Mouse (Mus musculus) midbrain, embryonic 13.5 days (tissue): Measurements from ENCODE around the gene Gm12184. TPM values are rescaled to one million over a fixed set of nuclear protein-coding genes. Genes with fewer than 3 reads are reported as not detected.

Experiments
- ATAC-seq: fragments of 200-750 bp; cut with Nextera tagmentation; 2 replicates; pipeline ENCODE4 v1.8.0; 2017; ENCODE audit warnings: mild to moderate bottlenecking, moderate TSS enrichment, moderate library complexity
- H3K27ac ChIP-seq: fragments of 300-500 bp; sonication (generic); 2 replicates; pipeline ENCODE4 v1.5.1; 2015; ENCODE audit warnings: inconsistent platforms, mild to moderate bottlenecking, moderate library complexity
- H3K27me3 ChIP-seq: fragments of 300-500 bp; sonication (generic); 2 replicates; pipeline ENCODE4 v1.6.1; 2015; ENCODE audit warnings: mild to moderate bottlenecking, inconsistent platforms
- H3K36me3 ChIP-seq: fragments of 300-500 bp; sonication (generic); 2 replicates; pipeline ENCODE4 v1.6.1; 2015; ENCODE audit warnings: mild to moderate bottlenecking, inconsistent platforms
- H3K4me1 ChIP-seq: fragments of 300-500 bp; sonication (generic); replicated peaks from 2 replicates; pipeline ENCODE4 v1.6.1; 2015; ENCODE audit warnings: inconsistent platforms
- H3K4me2 ChIP-seq: fragments of 300-500 bp; sonication (generic); replicated peaks from 2 replicates; pipeline ENCODE4 v1.6.1; 2015; ENCODE audit warnings: moderate library complexity, mild to moderate bottlenecking, inconsistent platforms
- H3K4me3 ChIP-seq: fragments of 300-500 bp; sonication (generic); replicated peaks from 2 replicates; pipeline ENCODE4 v1.5.1; 2015; ENCODE audit warnings: mild to moderate bottlenecking, inconsistent platforms
- H3K9ac ChIP-seq: fragments of 300-500 bp; sonication (generic); replicated peaks from 2 replicates; pipeline ENCODE4 v1.6.1; 2015; ENCODE audit warnings: mild to moderate bottlenecking, inconsistent platforms
- H3K9me3 ChIP-seq: fragments of 300-500 bp; sonication (generic); 2 replicates; pipeline ENCODE4 v1.6.1; 2016; ENCODE audit warnings: mild to moderate bottlenecking, inconsistent platforms
- WGBS: fragments of 180-500 bp; shearing (Covaris S2); methylation state at CpG from one replicate; pipeline ENCODE4 v1.1.7; 2015; 5-methylcytosine and 5-hydroxymethylcytosine counted together
- polyA plus RNA-seq: library from polyadenylated mRNA; unstranded; fragments of >200 nt; fragmentation: Nextera tagmentation; extraction: Ambion mirVana; gene quantifications from 2 replicates; pipeline ENCODE4 v1.2.1, GENCODE M21; 2015

Gm12184 gene
- polyA plus RNA-seq, 1 experiment from 2014 or later, result 3.4 TPM

DNA sequence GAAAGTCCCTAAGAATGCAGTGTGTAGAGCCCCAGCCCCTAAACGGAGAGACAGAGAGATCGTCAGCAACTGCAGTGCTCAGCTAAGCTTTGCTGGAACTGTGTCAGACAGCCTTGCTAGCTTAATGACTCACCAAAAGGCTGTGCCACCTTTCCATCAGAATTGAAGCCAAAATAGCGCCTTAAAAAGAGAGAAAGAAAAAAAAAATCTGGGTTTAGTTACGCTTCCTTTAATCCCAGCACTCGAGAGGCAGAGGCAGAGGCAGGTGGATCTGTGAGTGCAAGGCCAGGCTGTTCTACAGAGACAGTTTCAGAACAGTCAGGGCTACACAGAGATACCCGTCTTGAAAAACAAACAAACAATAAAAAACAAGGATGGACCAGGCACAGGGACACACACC, 17.9 kb upstream of the Gm12184 start:
- H3K4me2 ChIP-seq, result no peak overlapping the region
- no peak for ATAC-seq
- H3K4me1 ChIP-seq, result no peaks in the 10 kb centered on the region
- H3K9ac ChIP-seq, result no peak overlapping the region
- H3K27ac ChIP-seq, result no peak overlapping the region
- 54% methylated on average over 6 of the region's 6 CpGs for WGBS
- H3K9me3 ChIP-seq, result no peaks in the 10 kb centered on the region
- H3K36me3 ChIP-seq, result no peaks in the 10 kb centered on the region
- no peak overlapping the region for H3K4me3 ChIP-seq
- H3K27me3 ChIP-seq, result peaks cover 24% of the 10 kb centered on the region

DNA sequence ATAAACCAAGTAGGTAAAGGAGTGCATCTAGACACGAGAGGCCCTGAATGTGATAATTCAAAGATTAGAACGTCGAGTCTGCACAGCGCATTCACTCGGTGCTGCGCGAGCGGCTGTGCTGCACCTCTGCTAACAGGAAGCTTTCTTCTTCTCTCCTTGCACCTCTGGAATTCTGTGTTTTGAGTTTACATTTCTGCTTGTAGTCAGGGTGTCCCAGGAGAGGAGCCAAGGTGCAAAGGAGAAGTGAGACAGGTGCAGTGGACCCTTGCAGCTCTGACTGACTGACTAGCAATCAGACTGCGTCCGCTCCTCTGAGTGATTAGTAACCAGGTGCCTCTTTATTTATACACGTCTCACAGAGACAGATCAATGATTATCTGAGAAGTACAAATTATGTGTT, 16.7 kb upstream of the Gm12184 start:
- peaks cover 6% of the 10 kb centered on the region for H3K4me1 ChIP-seq

DNA sequence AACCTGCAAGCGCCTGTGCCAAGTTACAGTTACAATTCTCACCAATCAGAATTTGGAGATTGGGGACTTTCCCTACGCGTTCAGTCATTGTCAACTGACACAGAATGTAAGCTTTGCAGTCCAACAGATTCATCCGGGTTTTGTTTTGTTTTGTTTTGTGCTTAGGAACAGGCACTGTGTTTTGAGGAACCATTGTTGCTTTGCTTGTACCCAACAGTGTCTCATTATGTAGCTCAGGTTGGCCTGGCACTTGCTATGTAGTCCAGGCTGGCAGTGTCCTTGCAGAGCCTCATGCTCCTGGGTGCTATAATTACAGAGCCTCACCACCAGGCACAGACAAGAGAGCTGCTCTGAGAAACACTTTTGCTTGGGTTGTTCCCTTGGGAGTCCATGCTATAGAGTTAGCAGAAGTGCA, 15.9 kb upstream of the Gm12184 start:
- no peaks in the 10 kb centered on the region for H3K9me3 ChIP-seq
- ATAC-seq, result no peak
- H3K27ac ChIP-seq, result no peak overlapping the region
- H3K9ac ChIP-seq, result no peak overlapping the region
- H3K4me3 ChIP-seq, result no peak overlapping the region
- 86% methylated on average over 4 of the region's 4 CpGs for WGBS
- H3K4me1 ChIP-seq, result peaks cover 10% of the 10 kb centered on the region
- peaks cover 23% of the 10 kb centered on the region; the same call in 1 of the 2 replicates for H3K27me3 ChIP-seq
- H3K36me3 ChIP-seq, result no peaks in the 10 kb centered on the region
- no peak overlapping the region for H3K4me2 ChIP-seq

More for the DNA sequence above, 16.7 kb upstream of the Gm12184 start:
- ATAC-seq, result no peak
- no peak overlapping the region for H3K27ac ChIP-seq
- WGBS, result 84% methylated on average over 11 of the region's 11 CpGs
- H3K36me3 ChIP-seq, result no peaks in the 10 kb centered on the region
- H3K4me3 ChIP-seq, result no peak overlapping the region
- no peak overlapping the region for H3K4me2 ChIP-seq
- no peaks in the 10 kb centered on the region for H3K9me3 ChIP-seq
- H3K27me3 ChIP-seq, result peaks cover 26% of the 10 kb centered on the region
- H3K9ac ChIP-seq, result no peak overlapping the region

GRCm38 (mm10) chr11:48841213-48841612, 14.8 kb upstream of the Gm12184 start:
- Histone ChIP-seq H3K4me3 (no peak overlapping the region), H3K4me1 (peaks cover 15% of the 10 kb centered on the region), H3K9me3 (no peaks in the 10 kb centered on the region), H3K9ac (no peak overlapping the region), H3K4me2 (no peak overlapping the region), H3K27ac (no peak overlapping the region), H3K36me3 (no peaks in the 10 kb centered on the region), H3K27me3 (peaks cover 32% of the 10 kb centered on the region)
- WGBS, result 92% methylated on average over 5 of the region's 5 CpGs
- ATAC-seq, result no peak

- H3K4me3 ChIP-seq, result no peak overlapping the region
- no peak overlapping the region for H3K4me2 ChIP-seq
- H3K36me3 ChIP-seq, result no peaks in the 10 kb centered on the region
- no peak overlapping the region for H3K9ac ChIP-seq
- no peak overlapping the region for H3K27ac ChIP-seq
- no peaks in the 10 kb centered on the region for H3K9me3 ChIP-seq
- no peak for ATAC-seq
- peaks cover 36% of the 10 kb centered on the region for H3K27me3 ChIP-seq
- H3K4me1 ChIP-seq, result peaks cover 15% of the 10 kb centered on the region
Observed at GRCm38 (mm10) chr11:48840805-48841204, 14.3 kb upstream of the Gm12184 start.

- 65% methylated on average over 10 of the region's 10 CpGs for WGBS
- H3K9ac ChIP-seq, result no peak overlapping the region
- no peaks in the 10 kb centered on the region for H3K36me3 ChIP-seq
- peak overlapping the region; percentile 88 for H3K4me3 ChIP-seq
- H3K27me3 ChIP-seq, result peaks cover 40% of the 10 kb centered on the region
- H3K27ac ChIP-seq, result no peak overlapping the region
- no peaks in the 10 kb centered on the region for H3K9me3 ChIP-seq
- H3K4me1 ChIP-seq, result peaks cover 15% of the 10 kb centered on the region
- peak overlapping the region; percentile 87 for H3K4me2 ChIP-seq
- no peak for ATAC-seq
Observed at GRCm38 (mm10) chr11:48838879-48839680, 12.6 kb upstream of the Gm12184 start.

DNA sequence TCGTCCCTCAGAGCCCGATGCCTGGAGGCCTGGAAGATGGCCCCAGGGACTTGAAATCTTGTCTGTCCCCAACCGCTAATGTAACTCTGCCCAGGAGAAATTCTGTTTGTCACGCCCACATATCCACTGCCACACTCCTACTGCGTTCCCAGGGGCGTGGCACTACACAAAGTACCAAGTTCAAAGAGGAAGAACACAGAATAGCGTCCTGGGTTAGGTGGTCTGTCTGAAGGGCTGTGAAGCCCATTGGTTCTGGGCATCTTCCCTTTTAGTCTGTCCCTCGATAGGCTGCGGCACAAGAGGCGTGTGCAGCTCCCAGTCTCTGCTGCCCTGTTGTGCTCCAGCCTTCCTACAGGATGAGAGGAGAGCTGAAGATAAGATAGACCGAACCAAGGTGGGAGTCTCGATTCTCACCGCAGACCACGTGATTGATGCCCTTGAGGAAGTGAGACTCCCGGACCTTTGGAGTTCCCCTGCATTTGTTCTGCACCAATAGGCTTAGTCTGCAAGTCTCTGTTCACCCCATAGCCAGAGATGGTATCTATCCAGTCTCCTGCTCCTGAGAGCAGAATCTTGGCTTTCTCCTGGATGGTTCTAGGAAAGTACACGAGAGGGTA, 11.8 kb upstream of the Gm12184 start:
- Histone ChIP-seq H3K4me1 (peaks cover 15% of the 10 kb centered on the region), H3K9me3 (no peaks in the 10 kb centered on the region), H3K9ac (peak overlapping the region; percentile 79), H3K27me3 (peaks cover 40% of the 10 kb centered on the region), H3K36me3 (no peaks in the 10 kb centered on the region), H3K4me3 (peak overlapping the region; percentile 88), H3K27ac (no peak overlapping the region), H3K4me2 (peak overlapping the region; percentile 87)
- peak; percentile 40 for ATAC-seq
- WGBS, result 3% methylated on average over 16 of the region's 16 CpGs

- Histone ChIP-seq H3K4me1 (peaks cover 15% of the 10 kb centered on the region), H3K4me3 (peak overlapping the region; percentile 88), H3K27me3 (peaks cover 40% of the 10 kb centered on the region), H3K36me3 (no peaks in the 10 kb centered on the region), H3K9me3 (no peaks in the 10 kb centered on the region), H3K4me2 (peak overlapping the region; percentile 87), H3K9ac (peak overlapping the region; percentile 79), H3K27ac (peak overlapping the region; percentile 61)
- WGBS, result under 1% methylated on average over 76 of the region's 77 CpGs
- ATAC-seq, result peak; percentile 69
Observed at GRCm38 (mm10) chr11:48837310-48838180, 11.1 kb upstream of the Gm12184 start.

GRCm38 (mm10) chr11:48836990-48837309, 10.5 kb upstream of the Gm12184 start:
- peak; percentile 44; the same call in 1 of the 2 replicates for ATAC-seq

GRCm38 (mm10) chr11:48835923-48836322, 9.5 kb upstream of the Gm12184 start:
- peaks cover 15% of the 10 kb centered on the region for H3K4me1 ChIP-seq
- no peak overlapping the region for H3K4me3 ChIP-seq
- no peak overlapping the region for H3K9ac ChIP-seq
- no peak overlapping the region for H3K27ac ChIP-seq
- ATAC-seq, result no peak
- no peak overlapping the region for H3K4me2 ChIP-seq
- no peaks in the 10 kb centered on the region for H3K36me3 ChIP-seq
- 76% methylated on average over 6 of the region's 6 CpGs for WGBS
- peaks cover 37% of the 10 kb centered on the region for H3K27me3 ChIP-seq
- no peaks in the 10 kb centered on the region for H3K9me3 ChIP-seq

More at GRCm38 (mm10) chr11:48836990-48837309, 10.5 kb upstream of the Gm12184 start:
- Histone ChIP-seq H3K27ac (no peak overlapping the region), H3K9ac (peak overlapping the region; percentile 79), H3K4me3 (peak overlapping the region; percentile 88), H3K27me3 (peaks cover 40% of the 10 kb centered on the region), H3K4me2 (peak overlapping the region; percentile 87), H3K4me1 (peaks cover 15% of the 10 kb centered on the region), H3K9me3 (no peaks in the 10 kb centered on the region), H3K36me3 (no peaks in the 10 kb centered on the region)
- 7% methylated on average over 11 of the region's 11 CpGs for WGBS

DNA sequence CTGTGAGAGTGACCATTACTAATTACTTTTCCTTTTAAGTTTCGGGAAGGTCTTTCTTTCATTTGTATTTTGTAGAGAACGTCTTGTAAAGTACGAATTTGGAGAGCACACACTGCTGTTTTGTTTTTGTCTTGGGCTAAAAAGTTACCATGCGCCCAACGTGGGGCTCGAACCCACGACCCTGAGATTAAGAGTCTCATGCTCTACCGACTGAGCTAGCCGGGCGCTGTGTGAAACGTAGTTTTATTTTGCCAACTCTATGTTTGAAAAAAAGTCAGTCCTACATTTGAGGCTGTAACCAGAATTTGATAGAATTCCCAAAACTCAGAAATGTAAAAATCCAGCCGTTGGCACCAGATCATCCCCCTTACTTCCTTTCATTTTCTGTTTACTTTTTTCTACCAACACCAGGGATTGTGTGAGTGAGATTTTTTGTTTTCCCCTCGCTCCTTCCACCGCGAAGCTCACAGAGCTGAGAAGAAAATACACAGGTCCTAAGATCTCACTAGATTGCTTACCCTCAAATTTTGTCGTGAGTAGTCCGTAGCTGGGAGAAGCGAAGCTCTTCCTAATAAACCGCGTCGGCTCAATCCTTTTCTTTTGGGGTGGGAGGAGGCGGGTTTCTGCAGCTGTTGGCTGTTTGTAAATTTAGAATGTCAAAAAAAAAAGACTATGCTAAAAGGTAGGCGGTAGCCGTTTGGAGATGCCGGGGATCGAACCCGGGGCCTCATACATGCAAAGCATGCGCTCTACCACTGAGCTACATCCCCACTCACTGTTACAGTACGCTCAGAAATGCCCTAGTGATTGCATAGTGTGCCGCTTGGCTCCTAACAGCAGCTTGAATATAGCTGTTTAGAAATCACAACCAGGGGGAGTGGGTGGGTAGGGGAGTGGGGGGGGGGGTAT, 7.5 kb upstream of the Gm12184 start:
- peak; percentile 80 for ATAC-seq
- Histone ChIP-seq H3K36me3 (no peaks in the 10 kb centered on the region), H3K4me2 (peak overlapping the region; percentile 59), H3K27ac (peak overlapping the region; percentile 8; the same call in 1 of the 2 replicates), H3K9me3 (no peaks in the 10 kb centered on the region), H3K27me3 (peaks cover 25% of the 10 kb centered on the region), H3K9ac (peak overlapping the region; percentile 58), H3K4me1 (peaks cover 15% of the 10 kb centered on the region), H3K4me3 (peak overlapping the region; percentile 49)
- WGBS, result under 1% methylated on average over 30 of the region's 30 CpGs
